Mouse (Mus musculus): ENCODE results near the gene Prkag1.

GRCm38 (mm10) chr15:98861701-98862410 is 30.5 kb upstream of the Prkag1 start:
- TF ChIP-seq CTCF (IDR thresholded peaks at IDR 0.05; ENCODE audit: low read depth) = no peak
- TF ChIP-seq EP300 (IDR thresholded peaks at IDR 0.05; ENCODE audit: low read depth) = no peak

Data from liver, postnatal 0 days (tissue).